Mouse (Mus musculus): ENCODE results near the gene Nxph3. TPM values are rescaled to one million over a fixed set of nuclear protein-coding genes. Genes with fewer than 3 reads are reported as not detected.

The Nxph3 gene
- total RNA-seq, 2 experiments from 2014 or later = not detected

DNA sequence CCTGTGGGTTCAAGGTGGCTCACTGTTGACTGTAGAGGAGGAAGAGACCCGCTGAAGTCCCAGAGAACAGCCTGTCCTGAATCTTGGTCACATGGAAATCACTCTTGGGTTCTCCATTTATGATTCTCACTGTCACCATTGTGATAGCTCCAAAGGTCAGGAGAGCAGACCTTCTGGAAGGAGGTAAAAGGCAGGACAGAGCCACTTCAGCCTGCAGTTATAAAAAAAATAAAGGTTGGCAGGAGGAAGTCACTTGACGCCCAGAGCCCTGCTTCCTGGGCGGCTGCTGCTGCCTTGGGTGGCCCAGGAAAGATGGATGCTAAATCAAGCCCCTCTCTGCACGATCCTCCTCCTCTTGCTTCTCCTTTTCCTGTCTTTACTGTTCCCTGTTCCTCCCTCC lies 14.0 kb downstream of the Nxph3 start:
- ATAC-seq (replicated peaks; ENCODE audit: low FRiP score, low TSS enrichment, poor library complexity, severe bottlenecking) = no peak

DNA sequence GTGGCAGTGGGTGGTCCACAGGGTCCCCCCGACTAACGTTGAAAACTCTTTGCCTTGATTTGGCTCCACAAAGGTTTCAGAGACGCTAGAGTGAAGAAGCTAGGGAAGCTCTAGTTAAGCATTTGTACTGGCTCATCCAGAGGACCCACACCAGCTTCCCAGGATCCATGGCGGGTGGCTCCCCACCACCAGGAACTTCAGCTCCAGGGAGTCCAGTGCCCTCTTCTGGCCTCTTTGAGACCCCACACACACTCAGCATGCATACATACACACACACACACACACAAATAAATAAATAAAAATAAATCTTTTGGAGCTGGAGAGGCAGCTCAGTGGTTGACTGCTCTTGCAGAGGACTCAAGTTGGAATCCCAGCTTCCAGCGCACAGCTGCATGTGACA lies 16.4 kb downstream of the Nxph3 start:
- ATAC-seq (replicated peaks; ENCODE audit: low FRiP score, low TSS enrichment, poor library complexity, severe bottlenecking) = no peak

DNA sequence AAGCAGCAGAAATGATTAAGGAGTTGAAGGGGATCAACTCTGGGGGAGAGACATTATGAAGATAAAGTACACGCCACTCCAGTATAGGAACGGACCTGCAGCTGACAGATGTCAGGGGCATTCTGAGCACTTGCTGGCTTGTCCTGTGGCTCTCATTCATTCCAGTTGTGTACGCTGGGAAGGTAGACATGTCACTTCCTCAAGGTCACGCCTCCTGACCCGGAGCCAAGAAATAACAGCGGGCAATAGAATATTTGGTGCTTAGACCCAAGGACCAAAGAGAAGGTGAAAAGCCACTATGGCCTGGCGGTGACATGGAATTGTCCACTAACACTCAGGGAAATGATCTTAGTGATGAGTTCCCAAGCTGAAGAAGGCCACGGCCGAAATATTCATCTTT lies 18.5 kb downstream of the Nxph3 start:
- ATAC-seq (replicated peaks; ENCODE audit: low FRiP score, low TSS enrichment, poor library complexity, severe bottlenecking) = no peak

DNA sequence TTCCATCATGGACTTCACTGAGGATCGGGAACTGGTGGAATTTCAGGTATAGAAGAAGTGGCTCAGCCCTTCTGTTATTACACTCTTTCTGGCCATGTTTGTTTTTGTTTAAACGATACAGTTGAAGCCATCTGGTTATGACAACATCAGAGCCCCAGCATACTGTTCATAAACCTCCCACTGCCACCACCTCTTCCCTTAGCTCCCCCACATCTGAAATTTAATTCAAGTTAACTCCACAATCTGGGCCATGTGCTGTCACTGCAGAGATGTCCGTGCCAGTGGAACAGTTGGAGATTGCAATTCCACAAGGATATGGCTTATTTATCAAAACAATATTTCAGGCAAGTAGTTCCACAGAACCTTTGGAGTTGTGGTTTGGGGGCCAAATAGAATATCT lies 20.0 kb downstream of the Nxph3 start:
- no peak for ATAC-seq (replicated peaks; ENCODE audit: low FRiP score, low TSS enrichment, poor library complexity, severe bottlenecking)

DNA sequence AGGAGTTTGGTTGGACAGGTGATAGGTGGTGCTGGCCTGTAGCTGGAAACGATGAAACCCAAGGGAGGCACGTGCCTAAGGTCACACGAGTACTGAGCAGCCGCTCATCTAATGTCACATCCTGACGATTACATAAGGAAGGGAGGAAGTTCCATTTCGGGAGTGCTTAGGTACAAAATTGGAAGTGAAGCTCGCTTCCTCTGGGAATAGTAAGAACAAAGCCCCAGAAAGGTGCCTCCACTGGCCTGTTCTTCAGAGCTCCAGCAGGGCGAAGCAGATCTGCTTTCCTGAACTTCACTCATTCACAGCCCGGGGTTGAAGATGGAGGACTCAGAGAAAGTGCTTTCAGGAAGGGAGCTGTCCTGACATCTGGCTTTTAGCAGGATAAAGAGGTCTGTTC lies 20.4 kb downstream of the Nxph3 start:
- ATAC-seq (replicated peaks; ENCODE audit: low FRiP score, low TSS enrichment, poor library complexity, severe bottlenecking) = no peak

DNA sequence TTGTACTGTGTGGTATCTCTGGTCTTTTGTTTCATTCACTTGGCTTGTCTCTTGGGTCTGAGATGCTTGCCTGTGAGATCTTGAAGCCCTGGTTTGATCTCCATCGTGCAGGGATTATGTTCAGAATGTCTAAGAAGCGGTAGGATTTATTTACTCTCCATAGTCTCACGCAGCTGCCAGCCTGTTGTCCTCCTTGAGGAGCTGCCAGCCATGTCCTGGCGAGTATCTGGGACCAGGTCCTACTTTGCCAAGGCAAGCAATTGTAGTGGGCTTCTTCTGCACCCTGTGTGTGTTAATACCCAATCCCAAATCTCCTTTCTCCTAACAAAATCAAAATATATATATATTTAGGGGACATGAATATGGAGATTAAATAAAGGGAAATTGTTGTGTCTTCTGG lies 21.4 kb downstream of the Nxph3 start:
- ATAC-seq (replicated peaks; ENCODE audit: low FRiP score, low TSS enrichment, poor library complexity, severe bottlenecking) = no peak

DNA sequence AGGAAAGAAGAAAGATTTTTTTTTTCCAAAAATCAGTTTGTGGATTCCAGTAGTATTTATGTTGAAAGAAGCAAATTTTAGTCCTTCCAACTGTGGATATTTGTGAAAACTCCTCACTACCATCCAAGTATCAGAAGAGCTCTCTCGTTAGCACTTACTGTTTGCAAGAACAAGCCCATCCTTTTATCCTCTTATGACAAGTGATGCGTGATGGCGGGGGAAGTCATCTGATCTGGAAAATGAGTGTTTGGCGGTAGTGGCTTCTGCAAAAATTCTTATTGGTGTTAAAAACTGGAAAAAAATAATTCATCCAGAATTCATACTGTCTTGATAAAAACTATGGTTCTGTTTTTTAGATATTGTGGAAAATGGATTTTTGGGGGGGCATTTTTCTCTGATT lies 22.1 kb downstream of the Nxph3 start:
- ATAC-seq (replicated peaks; ENCODE audit: low FRiP score, low TSS enrichment, poor library complexity, severe bottlenecking) = no peak

DNA sequence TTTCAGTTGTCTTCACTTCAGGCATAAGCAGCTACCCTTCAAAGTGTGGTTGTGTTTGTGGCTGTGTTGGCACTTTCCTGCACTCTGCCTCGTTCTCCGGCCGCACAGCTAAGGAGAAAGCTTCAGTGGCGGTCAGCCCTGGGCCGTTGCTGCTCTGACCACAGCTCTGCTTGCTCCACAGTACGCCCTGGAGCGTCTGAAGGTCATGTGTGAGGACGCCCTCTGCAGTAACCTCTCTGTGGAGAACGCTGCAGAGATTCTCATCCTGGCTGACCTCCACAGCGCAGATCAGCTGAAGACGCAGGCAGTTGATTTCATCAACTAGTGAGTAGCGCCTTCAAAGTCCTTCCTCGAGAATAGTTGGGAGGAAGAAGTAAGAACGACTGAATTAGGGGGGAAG lies 24.3 kb downstream of the Nxph3 start:
- ATAC-seq (replicated peaks; ENCODE audit: low FRiP score, low TSS enrichment, poor library complexity, severe bottlenecking) = no peak

DNA sequence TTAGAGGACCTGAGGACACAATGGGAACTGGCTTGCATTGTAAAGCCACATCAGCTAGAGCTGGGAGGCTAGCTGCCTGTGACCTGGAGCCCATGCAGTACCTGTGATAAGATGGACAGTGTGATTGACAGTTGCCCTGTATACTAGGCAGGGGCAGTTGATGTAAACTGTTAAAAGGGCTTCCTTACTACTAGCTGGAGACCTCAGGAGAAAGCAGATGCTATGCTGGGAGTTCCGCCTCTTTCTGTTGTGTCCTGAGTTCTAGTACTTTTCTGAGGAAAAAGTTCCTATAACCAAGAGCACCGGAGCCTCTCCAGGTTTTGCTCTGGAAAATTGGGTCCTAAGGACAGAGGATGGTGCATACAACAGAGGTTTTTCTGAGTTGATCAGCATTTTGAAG lies 27.1 kb downstream of the Nxph3 start:
- no peak for ATAC-seq (replicated peaks; ENCODE audit: low FRiP score, low TSS enrichment, poor library complexity, severe bottlenecking)

DNA sequence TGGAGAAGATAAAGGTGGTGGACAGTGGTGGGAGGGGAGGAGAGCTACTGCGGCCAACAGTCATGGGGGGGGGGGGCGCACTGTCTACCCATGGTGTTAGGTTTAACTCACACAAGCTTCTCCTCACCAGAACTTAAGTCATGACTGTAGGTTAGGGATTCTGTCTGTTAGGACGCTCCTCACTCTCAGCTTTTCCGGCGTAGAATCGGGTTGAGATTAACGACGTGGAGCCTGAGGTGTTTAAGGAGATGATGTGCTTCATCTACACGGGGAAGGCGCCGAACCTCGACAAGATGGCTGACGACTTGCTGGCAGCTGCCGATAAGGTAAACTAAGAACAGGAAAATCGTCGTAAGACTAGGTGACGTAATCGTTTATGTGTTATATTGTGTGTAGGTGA lies 28.7 kb downstream of the Nxph3 start:
- no peak for ATAC-seq (replicated peaks; ENCODE audit: low FRiP score, low TSS enrichment, poor library complexity, severe bottlenecking)

DNA sequence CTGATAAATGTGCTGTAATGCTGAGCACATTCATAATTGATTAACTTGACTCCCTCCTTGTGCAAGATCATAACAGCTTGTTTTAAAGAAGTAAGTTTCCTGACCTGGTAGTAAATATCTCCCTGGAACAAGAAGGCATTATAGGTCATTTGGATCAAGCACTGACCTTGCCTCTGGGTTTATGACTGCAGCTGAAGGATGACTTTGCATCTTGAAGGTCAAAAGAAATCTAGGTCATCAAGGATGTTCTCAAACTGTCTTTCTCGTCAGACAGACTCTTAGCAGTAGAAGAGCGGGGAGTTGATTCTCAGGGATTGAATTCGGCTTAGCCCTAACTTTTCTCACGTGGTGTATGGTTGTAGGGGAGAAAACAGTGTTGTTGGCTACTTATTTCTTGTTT lies 33.7 kb downstream of the Nxph3 start:
- no peak for ATAC-seq (replicated peaks; ENCODE audit: low FRiP score, low TSS enrichment, poor library complexity, severe bottlenecking)

DNA sequence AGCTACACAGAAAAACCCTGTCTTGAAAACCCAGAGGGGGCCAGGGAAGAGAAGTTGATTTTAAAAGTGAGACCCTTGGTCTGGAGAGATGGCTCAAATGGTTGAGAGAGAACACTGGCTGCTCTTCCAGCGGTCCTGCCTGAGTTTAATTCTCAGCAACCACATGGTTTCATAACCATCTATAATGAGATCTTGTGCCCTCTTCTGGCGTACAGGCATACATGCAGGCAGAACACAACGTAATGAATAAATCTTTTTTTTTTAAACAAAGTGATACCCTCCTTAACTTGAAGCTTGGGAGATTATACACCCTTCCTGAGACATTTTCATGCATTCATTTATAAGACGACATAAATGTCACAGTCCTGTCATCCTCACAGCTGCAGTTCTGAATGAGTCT lies 34.9 kb downstream of the Nxph3 start:
- no peak for ATAC-seq (replicated peaks; ENCODE audit: low FRiP score, low TSS enrichment, poor library complexity, severe bottlenecking)

DNA sequence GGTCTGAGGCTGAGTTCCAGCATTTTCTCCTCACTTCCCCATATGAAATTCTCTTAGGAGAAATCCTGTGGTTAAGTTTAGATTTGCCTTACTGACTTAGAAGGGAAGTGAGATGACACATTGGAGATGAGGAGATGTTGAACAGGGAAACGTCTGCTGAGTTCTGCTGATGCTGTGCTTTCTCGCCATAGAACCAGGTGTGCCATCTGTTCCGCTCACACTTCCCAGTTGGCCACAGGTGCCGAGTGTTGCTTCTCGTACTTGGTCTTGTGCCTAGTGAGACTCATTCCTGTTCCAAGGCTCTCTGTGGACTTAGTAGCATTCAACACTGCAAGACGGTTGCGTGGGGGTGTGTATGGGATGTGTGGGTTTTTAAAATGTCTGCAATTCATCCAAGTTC lies 38.0 kb downstream of the Nxph3 start:
- no peak for ATAC-seq (replicated peaks; ENCODE audit: low FRiP score, low TSS enrichment, poor library complexity, severe bottlenecking)

DNA sequence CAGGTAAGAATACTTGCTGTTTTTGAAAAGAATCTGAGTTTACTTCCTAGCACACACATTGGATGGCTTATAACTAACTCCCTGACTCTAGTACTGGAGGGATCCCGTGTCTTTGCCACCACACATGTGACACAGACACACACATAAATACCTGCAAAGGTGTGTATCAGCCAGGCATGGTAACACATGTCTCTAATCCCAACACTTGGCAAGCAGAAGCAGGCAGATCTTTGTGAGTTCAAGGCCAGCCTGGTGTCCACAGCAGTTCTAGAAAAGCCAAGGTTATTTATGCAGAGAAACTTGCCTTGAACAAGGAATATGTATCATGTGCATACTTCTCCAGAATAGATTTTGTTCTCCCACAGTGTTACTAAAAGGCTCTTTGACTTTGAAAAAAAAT lies 40.9 kb downstream of the Nxph3 start:
- no peak for ATAC-seq (replicated peaks; ENCODE audit: low FRiP score, low TSS enrichment, poor library complexity, severe bottlenecking)

DNA sequence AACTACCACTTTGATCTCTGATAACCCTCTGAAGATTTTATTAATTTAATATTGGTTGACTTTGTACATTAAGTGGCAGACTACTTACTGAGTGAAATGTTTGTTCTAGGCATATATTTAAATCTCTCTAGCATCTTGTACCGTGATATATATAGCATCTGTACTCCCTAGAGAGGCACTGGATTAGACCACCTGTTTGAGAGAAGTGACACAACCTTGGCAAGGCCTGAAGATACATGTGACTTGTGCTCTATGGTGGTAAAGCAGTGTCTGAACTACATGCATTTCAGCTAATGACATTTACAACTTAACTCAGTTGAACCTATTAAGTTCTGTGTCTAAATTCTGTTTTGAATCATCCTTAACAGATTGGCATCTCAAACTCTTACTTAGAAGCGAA lies 41.4 kb downstream of the Nxph3 start:
- no peak for ATAC-seq (replicated peaks; ENCODE audit: low FRiP score, low TSS enrichment, poor library complexity, severe bottlenecking)

DNA sequence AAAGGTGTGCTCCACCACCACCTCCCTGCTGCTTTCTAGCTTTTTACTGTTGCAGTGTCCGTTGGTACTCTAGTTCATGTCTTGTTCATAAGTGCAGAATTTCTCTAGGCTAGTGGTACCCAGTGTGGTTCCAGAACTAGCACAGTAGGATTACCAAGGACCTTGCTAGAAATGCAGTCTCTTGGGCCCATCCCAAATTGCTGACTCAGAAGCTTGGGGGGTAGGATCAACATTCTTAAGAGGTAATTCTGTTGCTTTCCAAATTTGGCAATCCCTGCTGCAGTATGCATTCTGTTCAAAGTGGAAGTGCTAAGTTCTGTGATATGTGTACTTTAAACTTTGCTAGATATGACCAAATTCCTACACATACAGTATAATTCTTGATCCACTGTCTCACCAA lies 46.6 kb downstream of the Nxph3 start:
- no peak for ATAC-seq (replicated peaks; ENCODE audit: low FRiP score, low TSS enrichment, poor library complexity, severe bottlenecking)

DNA sequence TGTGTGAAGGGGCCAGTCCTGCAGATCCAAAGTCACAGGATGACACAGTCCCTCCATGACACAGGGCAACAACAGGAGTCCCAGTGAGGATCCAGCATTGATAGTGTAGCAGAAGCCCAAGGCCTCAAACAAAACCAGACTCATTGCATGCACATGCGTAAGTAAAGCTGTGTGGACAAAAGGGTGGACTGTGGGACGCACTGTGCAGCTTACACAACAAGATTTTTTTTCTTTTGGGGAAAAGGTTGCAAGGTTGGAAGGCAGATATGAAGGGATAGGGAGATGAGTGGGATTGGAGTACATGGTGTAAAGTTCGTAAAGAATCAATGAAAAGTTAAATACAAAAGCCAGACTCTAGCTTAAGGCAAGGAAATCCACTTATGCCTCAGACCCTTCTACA lies 52.2 kb downstream of the Nxph3 start:
- ATAC-seq (replicated peaks; ENCODE audit: low FRiP score, low TSS enrichment, poor library complexity, severe bottlenecking) = no peak

DNA sequence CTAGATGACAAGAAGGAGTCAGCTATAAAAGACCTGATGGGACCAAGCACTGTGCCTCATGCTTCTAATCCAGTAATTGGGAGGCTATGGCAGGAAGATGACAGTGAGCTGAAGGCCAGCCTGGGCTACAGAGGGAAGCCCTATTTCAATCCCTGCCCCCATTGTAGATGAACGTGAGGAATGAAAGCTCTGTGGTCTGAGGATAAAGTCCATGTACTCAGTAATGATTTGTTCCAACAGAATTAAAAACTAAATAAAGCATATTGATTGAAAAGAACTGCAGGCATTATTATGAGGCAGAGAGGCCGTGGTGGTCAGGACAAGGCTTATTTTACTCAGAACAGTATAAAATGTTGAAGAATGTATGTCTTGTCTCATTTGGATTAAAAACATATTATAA lies 53.5 kb downstream of the Nxph3 start:
- no peak for ATAC-seq (replicated peaks; ENCODE audit: low FRiP score, low TSS enrichment, poor library complexity, severe bottlenecking)

Other genes starting within 250 kb of the Nxph3 start
- 62.2 and 67.6 TPM in 2 replicates for gene Kat7, start 204.3 kb downstream of the Nxph3 start, total RNA-seq (2014; fragmentation: Nextera tagmentation)
- 60.5 and 78.9 TPM in 2 replicates for gene Kat7, start 204.3 kb downstream of the Nxph3 start, total RNA-seq (2017)
- gene Fam117a, start 177.6 kb downstream of the Nxph3 start, total RNA-seq (2014; fragmentation: Nextera tagmentation) = 68.2 and 71.9 TPM in 2 replicates
- gene Fam117a, start 177.6 kb downstream of the Nxph3 start, total RNA-seq (2017) = 49.9 and 50.2 TPM in 2 replicates
- gene Slc35b1, start 129.9 kb downstream of the Nxph3 start, total RNA-seq (2014; fragmentation: Nextera tagmentation) = 30.6 and 84.7 TPM in 2 replicates
- 29.3 and 54.5 TPM in 2 replicates for gene Slc35b1, start 129.9 kb downstream of the Nxph3 start, total RNA-seq (2017)
- gene Spop, start 100.5 kb downstream of the Nxph3 start, total RNA-seq (2014; fragmentation: Nextera tagmentation) = 51.5 and 55.3 TPM in 2 replicates
- 37.5 and 45.5 TPM in 2 replicates for gene Spop, start 100.5 kb downstream of the Nxph3 start, total RNA-seq (2017)
- not detected in 2 replicates for gene Ngfr, start 73.2 kb upstream of the Nxph3 start, total RNA-seq (2014; fragmentation: Nextera tagmentation)
- not detected in 2 replicates for gene Ngfr, start 73.2 kb upstream of the Nxph3 start, total RNA-seq (2017)
- 120 and 179 TPM in 2 replicates for gene Phb, start 152.4 kb upstream of the Nxph3 start, total RNA-seq (2014; fragmentation: Nextera tagmentation)
- 189 and 190 TPM in 2 replicates for gene Phb, start 152.4 kb upstream of the Nxph3 start, total RNA-seq (2017)
- gene Zfp652, start 198.1 kb upstream of the Nxph3 start, total RNA-seq (2014; fragmentation: Nextera tagmentation) = 43.0 and 54.5 TPM in 2 replicates
- gene Zfp652, start 198.1 kb upstream of the Nxph3 start, total RNA-seq (2017) = 27.4 and 28.2 TPM in 2 replicates
- 7.1 and 7.5 TPM in 2 replicates for gene B130006D01Rik, start 209.0 kb upstream of the Nxph3 start, total RNA-seq (2014; fragmentation: Nextera tagmentation)
- gene B130006D01Rik, start 209.0 kb upstream of the Nxph3 start, total RNA-seq (2017) = 1.5 TPM in 1 of 2 replicates, not detected in the other

Measured in megakaryocyte-erythroid progenitor cell, adult 5-6 weeks (primary cell).